Mouse (Mus musculus): Measurements from ENCODE around the gene Tgm6. TPM values are rescaled to one million over a fixed set of nuclear protein-coding genes. Genes with fewer than 3 reads are reported as not detected.

Tgm6 gene
- polyA plus RNA-seq, 1 experiment from 2014 or later = 0.05 TPM

DNA sequence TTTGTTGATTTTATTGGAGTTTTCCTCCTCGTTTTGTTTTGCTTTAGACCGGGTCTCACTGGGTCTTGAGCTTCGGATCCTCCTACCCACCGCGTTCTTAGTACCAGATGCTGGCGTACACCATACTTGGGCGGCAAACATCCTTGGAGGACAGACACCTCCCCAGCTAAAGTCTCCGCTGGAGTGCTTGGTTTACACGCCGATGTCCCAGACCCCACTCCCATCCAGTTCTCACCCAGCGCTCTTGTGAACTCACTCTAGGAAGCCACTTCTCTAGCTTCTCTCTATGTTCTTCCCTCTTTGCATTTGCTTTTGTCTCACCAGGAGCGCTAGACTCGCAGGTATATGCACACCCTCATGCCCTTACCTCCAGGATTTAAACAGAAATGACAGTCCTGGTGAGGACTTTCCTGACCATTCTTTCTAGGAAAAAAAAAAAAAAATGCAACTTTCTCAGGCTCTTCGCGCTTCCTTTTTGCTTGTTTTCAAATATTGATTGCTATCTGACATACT lies 67.3 kb downstream of the Tgm6 start:
- H3K36me3 ChIP-seq = peaks cover 20% of the 10 kb centered on the region
- H3K4me3 ChIP-seq = peak overlapping the region; percentile 99
- H3K9me3 ChIP-seq = no peaks in the 10 kb centered on the region
- H3K27me3 ChIP-seq = no peaks in the 10 kb centered on the region
- H3K27ac ChIP-seq = peak overlapping the region; percentile 98
- peaks cover 27% of the 10 kb centered on the region for H3K4me1 ChIP-seq (replicated peaks)
- WGBS = 2% methylated on average over 15 of the region's 15 CpGs
- H3K9ac ChIP-seq = peak overlapping the region; percentile 99
- peak; percentile 84 for ATAC-seq (ENCODE audit: low FRiP score)
- peak overlapping the region; percentile 92 for H3K4me2 ChIP-seq

DNA sequence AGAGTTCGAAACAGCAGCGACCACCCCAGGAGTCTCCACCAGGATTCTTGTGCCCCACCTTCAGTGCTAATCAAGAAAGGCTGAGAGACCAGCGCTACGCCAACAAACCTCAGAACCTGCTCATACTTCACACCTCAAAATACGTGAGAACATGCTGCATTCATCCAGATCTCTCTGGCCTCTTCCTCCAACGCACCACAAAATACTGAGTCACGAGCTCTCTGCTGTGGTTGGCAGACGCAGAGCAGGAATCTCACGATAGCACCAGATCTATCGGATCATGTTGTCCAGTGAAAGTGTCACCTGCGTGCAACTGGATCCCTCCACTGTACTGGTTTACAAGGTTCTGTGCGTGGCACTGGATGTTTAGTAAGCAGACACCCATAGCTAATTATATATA lies 76.2 kb downstream of the Tgm6 start:
- H3K4me1 ChIP-seq (replicated peaks) = no peaks in the 10 kb centered on the region
- H3K27ac ChIP-seq = no peak overlapping the region
- no peaks in the 10 kb centered on the region for H3K36me3 ChIP-seq
- WGBS = 92% methylated on average over 12 of the region's 12 CpGs
- no peak overlapping the region for H3K9ac ChIP-seq
- no peaks in the 10 kb centered on the region for H3K27me3 ChIP-seq
- no peak overlapping the region for H3K4me3 ChIP-seq
- no peak for ATAC-seq (ENCODE audit: low FRiP score)
- 0 out of 2 replicates have a peak, but pooled peaks cover 5% of the 10 kb centered on the region for H3K9me3 ChIP-seq
- no peak overlapping the region for H3K4me2 ChIP-seq

GRCm38 (mm10) chr2:130194894-130195293 lies 82.7 kb downstream of the Tgm6 start, which contains the start of gene Tmc2:
TSS of gene Tmc2 (plus strand) at chr2:130195194.
- Histone ChIP-seq H3K9ac (no peak within 1 kb of the TSS), H3K36me3 (no peaks in the 10 kb centered on the region), H3K4me2 (no peak within 1 kb of the TSS), H3K27ac (no peak within 1 kb of the TSS), H3K4me1 (replicated peaks) (no peaks in the 10 kb centered on the region), H3K27me3 (no peaks in the 10 kb centered on the region), H3K9me3 (no peaks in the 10 kb centered on the region), H3K4me3 (no peak within 1 kb of the TSS)
- ATAC-seq (ENCODE audit: low FRiP score) = no peak
- 95% methylated on average over 16 of the region's 16 CpGs for WGBS

GRCm38 (mm10) chr2:130200961-130201360 lies 88.7 kb downstream of the Tgm6 start:
- no peak overlapping the region for H3K9ac ChIP-seq
- H3K4me1 ChIP-seq (replicated peaks) = no peaks in the 10 kb centered on the region
- no peaks in the 10 kb centered on the region for H3K36me3 ChIP-seq
- no peak overlapping the region for H3K4me2 ChIP-seq
- H3K27ac ChIP-seq = no peak overlapping the region
- H3K4me3 ChIP-seq = no peak overlapping the region
- WGBS = 61% methylated on average over 5 of the region's 5 CpGs
- no peaks in the 10 kb centered on the region for H3K9me3 ChIP-seq
- no peak for ATAC-seq (ENCODE audit: low FRiP score)
- no peaks in the 10 kb centered on the region for H3K27me3 ChIP-seq

Other genes starting within 250 kb of the Tgm6 start
- gene Tgm3, start 100.1 kb upstream of the Tgm6 start, polyA plus RNA-seq (2015; fragmentation: Nextera tagmentation; extraction: Ambion mirVana) = 0.04 TPM in 1 of 2 replicates, not detected in the other
- gene Snrpb, start 67.0 kb downstream of the Tgm6 start, polyA plus RNA-seq (2015; fragmentation: Nextera tagmentation; extraction: Ambion mirVana) = 373 and 377 TPM in 2 replicates
- not detected in 2 replicates for gene Tmc2, start 82.8 kb downstream of the Tgm6 start, polyA plus RNA-seq (2015; fragmentation: Nextera tagmentation; extraction: Ambion mirVana)
- gene Nop56, start 162.0 kb downstream of the Tgm6 start, polyA plus RNA-seq (2015; fragmentation: Nextera tagmentation; extraction: Ambion mirVana) = 230 and 253 TPM in 2 replicates
- gene Idh3b, start 172.1 kb downstream of the Tgm6 start, polyA plus RNA-seq (2015; fragmentation: Nextera tagmentation; extraction: Ambion mirVana) = 156 and 157 TPM in 2 replicates
- 2.6 and 3.1 TPM in 2 replicates for gene Ebf4, start 182.8 kb downstream of the Tgm6 start, polyA plus RNA-seq (2015; fragmentation: Nextera tagmentation; extraction: Ambion mirVana)

Data from hindbrain, embryonic 13.5 days (tissue).